Mouse (Mus musculus): Measurements from ENCODE around the gene Sbf2.
"Not testable (repeated sequence)": the region's sequence is repeated elsewhere in the genome, so short reads cannot be mapped to it uniquely, and the experiment has no call there.

The Sbf2 gene

GRCm38 (mm10) chr7:110631136-110631888 lies 16.6 kb upstream of the Sbf2 start:
- DNase-seq (ENCODE audit: extremely low read depth, insufficient read length, low spot score), result peak; percentile 78

- peak; percentile 94 for DNase-seq (ENCODE audit: extremely low read depth, insufficient read length, low spot score)
These were observed 15.4 kb upstream of the Sbf2 start for GRCm38 (mm10) chr7:110629892-110630666.

DNA sequence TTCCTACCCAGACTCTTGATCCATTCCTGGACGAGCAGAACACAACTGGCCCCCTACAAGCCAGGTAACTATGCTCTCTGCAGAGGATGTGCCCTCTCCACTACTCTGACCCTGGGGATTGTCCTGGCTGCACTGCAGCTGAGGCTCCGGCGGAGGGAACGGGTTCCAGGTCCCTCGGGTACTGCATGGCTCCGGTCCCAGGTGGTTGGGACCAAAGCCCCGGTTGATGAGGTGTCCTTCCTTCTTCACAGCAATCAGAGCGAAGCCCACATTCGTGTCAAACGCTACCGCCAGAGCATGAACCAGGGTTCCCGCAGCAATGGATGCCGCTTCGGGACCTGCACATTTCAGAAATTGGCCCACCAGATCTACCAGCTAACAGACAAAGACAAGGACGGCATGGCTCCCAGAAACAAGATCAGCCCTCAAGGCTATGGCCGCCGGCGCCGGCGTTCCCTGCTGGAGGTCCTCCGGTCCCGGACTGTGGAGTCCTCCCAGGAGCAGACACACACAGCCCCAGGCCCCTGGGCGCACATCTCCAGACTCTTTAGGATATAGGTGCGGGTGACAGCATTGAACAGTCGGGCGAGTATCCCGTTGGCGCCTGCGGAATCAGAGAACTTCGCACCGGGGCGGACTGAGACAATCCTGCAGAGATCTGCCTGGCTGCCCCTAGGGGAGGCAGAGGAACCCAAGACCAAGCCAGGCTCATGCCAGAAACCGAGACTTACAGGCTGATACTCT lies 14.1 kb upstream of the Sbf2 start:
- DNase-seq (ENCODE audit: extremely low read depth, insufficient read length, low spot score), result peak; percentile 73

GRCm38 (mm10) chr7:110628273-110628600 lies 13.5 kb upstream of the Sbf2 start:
- DNase-seq (ENCODE audit: extremely low read depth, insufficient read length, low spot score), result no peak

- DNase-seq (ENCODE audit: extremely low read depth, insufficient read length, low spot score), result peak; percentile 78
These were observed 13.0 kb upstream of the Sbf2 start, which contains the start of gene Adm for GRCm38 (mm10) chr7:110627486-110628272. Adm (plus strand) TSS chr7:110627661.

DNA sequence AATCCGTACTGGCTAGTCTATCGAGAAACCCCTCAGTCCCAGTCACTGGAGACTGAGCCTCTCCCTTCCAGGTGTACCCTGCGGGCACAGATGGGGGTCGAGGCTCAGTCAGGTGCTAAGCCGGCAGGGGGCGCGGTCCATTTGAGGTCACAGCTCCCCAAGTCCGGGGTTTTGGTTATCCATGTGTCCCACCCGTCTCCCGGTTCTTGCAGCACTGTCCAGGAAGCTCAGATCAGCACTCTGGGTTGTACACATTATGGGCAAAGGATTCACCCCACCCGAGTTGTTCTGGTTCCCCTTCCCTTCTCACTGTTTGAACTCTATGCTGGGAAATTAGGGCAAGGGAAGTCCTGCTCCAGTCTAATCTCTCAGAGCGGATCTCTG lies 12.4 kb upstream of the Sbf2 start:
- no peak for DNase-seq (ENCODE audit: extremely low read depth, insufficient read length, low spot score)

GRCm38 (mm10) chr7:110626186-110627098 lies 11.7 kb upstream of the Sbf2 start:
- DNase-seq (ENCODE audit: extremely low read depth, insufficient read length, low spot score), result no peak

DNA sequence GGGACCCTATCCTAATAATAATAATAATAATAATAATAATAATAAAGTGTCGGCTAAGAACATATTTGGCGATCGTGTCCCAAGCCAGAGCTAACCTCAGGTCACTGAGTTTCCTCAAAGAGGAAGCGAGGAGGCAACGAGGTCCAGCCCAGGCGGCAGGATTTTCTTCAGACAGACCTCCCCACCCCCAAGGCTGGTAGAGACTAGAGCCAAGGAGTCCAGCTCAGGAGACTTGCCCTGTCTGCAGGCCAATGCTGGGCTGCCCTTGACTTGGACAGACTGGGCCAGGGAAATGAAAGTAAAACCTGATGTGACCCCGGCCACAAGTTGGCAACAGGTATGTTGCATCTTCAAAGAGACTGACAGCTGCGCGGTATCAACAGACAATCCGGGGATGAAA lies 10.8 kb upstream of the Sbf2 start:
- no peak for DNase-seq (ENCODE audit: extremely low read depth, insufficient read length, low spot score)

DNA sequence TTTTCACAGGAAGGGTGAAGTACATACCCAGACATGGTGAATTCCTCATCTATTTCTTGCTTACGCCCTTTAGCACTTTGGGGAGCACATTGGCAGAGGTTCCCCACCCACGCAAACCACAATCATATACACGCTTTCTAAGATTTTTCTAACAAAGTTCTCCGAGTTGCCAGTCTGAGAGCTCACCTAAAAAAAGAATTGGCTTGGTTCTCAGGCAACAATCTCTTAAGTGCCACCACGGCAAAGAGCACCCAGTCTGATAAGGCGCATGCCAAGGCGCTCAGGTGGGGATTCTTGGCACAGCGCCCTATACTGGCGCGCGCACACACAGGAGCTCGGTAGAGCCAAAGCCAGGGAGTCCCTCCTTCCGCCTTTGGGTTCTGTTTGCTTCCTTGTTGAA lies 10.2 kb upstream of the Sbf2 start:
- no peak for DNase-seq (ENCODE audit: extremely low read depth, insufficient read length, low spot score)

DNA sequence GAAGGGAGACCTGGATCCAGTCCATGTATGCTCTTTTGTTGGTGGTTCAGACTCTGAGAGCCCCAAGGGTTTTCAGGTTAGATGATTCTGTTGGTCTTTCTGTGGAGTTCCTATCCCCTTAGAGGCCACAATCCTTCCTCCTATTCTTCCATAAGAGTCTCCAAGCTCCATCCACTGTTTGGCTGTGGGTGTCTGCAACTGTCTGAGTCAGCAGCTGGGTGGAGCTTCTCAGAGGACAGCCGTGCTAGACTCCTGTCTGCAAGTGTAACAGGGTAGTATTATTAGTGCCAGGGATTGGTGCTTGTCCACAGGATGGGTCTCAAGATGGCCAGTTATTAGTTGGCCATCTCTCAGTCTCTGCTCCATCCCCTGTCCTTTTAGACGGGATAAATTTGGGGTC lies 9.3 kb upstream of the Sbf2 start:
- DNase-seq (ENCODE audit: extremely low read depth, insufficient read length, low spot score), result no peak

- peak; percentile 39 for DNase-seq (ENCODE audit: extremely low read depth, insufficient read length, low spot score)
These were observed 4.4 kb upstream of the Sbf2 start for GRCm38 (mm10) chr7:110619086-110619611.

DNA sequence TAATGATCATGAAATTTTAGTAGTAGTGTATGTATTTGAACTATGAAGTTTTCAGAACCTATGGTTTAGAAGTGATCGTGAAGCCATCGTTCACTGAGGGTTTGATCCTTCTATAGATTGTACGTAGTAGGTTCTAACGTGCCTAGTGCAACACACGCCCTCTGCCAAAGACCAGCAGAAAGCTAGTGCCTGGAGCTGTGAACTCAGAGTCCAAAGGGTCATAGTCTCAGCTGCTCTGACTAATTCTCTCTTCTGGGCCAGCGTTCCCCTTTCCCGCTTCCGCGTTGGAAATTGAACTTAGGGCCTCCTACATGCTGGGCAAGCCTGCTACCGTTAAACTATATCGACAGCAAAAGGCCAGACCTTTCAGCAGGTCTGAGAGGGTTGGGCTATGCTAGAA lies 1.1 kb upstream of the Sbf2 start:
- DNase-seq (ENCODE audit: extremely low read depth, insufficient read length, low spot score), result no peak

GRCm38 (mm10) chr7:110615151-110615631 lies 469 bp upstream of the Sbf2 start:
- peak; percentile 73 for DNase-seq (ENCODE audit: extremely low read depth, insufficient read length, low spot score)

GRCm38 (mm10) chr7:110613381-110614132 lies 1.2 kb downstream of the Sbf2 start:
- DNase-seq (ENCODE audit: extremely low read depth, insufficient read length, low spot score), result no peak

- no peak for DNase-seq (ENCODE audit: extremely low read depth, insufficient read length, low spot score)
These were observed 7.8 kb downstream of the Sbf2 start for GRCm38 (mm10) chr7:110606906-110607305.

- no peak for DNase-seq (ENCODE audit: extremely low read depth, insufficient read length, low spot score)
These were observed 9.2 kb downstream of the Sbf2 start for GRCm38 (mm10) chr7:110605476-110605875.

DNA sequence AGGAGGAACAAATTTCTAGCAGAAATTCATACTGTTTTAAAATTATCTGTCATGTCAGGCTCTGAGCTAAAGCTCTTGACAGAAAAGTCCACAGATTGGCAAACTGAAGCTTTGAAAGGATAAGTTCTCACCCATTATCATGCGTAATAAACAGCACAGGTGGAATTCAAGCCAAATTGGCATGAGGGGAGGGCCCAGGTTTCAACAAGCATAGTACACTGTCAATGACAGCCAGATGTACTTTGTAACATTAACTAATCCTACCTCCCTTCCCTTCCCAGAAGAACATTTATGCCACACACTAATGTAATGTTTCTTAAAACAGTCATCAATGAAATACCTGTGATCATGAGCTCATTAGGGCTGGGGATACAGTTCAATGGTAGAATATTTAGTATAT lies 17.6 kb downstream of the Sbf2 start:
- no peak for DNase-seq (ENCODE audit: extremely low read depth, insufficient read length, low spot score)

DNA sequence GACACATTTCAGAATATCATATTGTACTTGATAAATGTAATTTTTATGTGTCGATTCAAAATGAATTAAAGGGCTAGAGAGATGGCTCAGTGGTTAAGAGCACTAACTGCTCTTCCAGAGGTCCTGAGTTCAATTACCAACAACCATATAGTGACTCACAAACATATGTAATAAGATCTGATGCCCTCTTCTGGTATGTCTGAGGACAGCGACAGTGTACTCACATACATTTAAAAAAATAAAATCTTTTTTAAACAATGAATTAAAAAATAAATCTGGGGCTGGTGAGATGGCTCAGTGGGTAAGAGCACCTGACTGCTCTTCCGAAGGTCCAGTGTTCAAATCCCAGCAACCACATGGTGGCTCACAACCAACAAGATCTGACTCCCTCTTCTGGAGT lies 20.7 kb downstream of the Sbf2 start:
- not testable (repeated sequence) for DNase-seq (ENCODE audit: extremely low read depth, insufficient read length, low spot score)

DNA sequence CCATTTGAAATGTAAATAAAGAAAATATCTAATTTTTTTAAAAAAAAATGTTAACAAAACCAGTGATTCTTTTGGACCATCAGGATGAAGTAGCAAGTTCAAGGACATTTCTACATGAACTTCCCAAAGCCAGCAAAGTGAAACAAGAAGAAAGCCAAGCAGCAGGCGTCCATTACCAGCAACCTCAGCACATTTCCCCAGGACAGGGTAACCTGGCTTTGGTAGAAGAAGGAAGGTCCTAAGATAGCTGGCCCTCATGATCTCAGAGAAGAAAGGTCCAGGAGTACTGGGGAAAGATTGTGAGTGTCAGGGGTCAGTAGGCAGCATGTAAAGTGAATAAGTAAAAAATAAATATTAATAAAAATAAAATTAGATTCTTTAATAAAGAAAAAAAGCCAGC lies 27.0 kb downstream of the Sbf2 start:
- DNase-seq (ENCODE audit: extremely low read depth, insufficient read length, low spot score), result no peak

All from 3134 (cell line).